Mouse (Mus musculus): ENCODE results near the gene Chrdl1.

Gene Chrdl1

GRCm38 (mm10) chrX:143393791-143394369 lies at the start of gene Chrdl1:
Gene Chrdl1 (minus strand): TSS chrX:143394262.
- no peak for DNase-seq (ENCODE audit: low read depth in 2 of 2, low spot score in 2 of 2)

- no peak for DNase-seq (ENCODE audit: low read depth in 2 of 2, low spot score in 2 of 2)
Observed at GRCm38 (mm10) chrX:143442638-143443037, 48.6 kb upstream of the Chrdl1 start.

GRCm38 (mm10) chrX:143404601-143405000 lies 10.5 kb upstream of the Chrdl1 start:
- DNase-seq (ENCODE audit: low read depth in 2 of 2, low spot score in 2 of 2) = no peak

- DNase-seq (ENCODE audit: low read depth in 2 of 2, low spot score in 2 of 2) = no peak
Observed at GRCm38 (mm10) chrX:143366256-143366959, 27.7 kb downstream of the Chrdl1 start.

- DNase-seq (ENCODE audit: low read depth in 2 of 2, low spot score in 2 of 2) = no peak
Observed at GRCm38 (mm10) chrX:143347227-143347626, 46.8 kb downstream of the Chrdl1 start.

GRCm38 (mm10) chrX:143346739-143347138 lies 47.3 kb downstream of the Chrdl1 start:
- no peak for DNase-seq (ENCODE audit: low read depth in 2 of 2, low spot score in 2 of 2)

GRCm38 (mm10) chrX:143344509-143345495 lies 49.3 kb downstream of the Chrdl1 start:
- DNase-seq (ENCODE audit: low read depth in 2 of 2, low spot score in 2 of 2) = no peak

GRCm38 (mm10) chrX:143338156-143338555 lies 55.9 kb downstream of the Chrdl1 start:
- DNase-seq (ENCODE audit: low read depth in 2 of 2, low spot score in 2 of 2) = no peak

- DNase-seq (ENCODE audit: low read depth in 2 of 2, low spot score in 2 of 2) = no peak
Observed at GRCm38 (mm10) chrX:143337561-143337960, 56.5 kb downstream of the Chrdl1 start.

- DNase-seq (ENCODE audit: low read depth in 2 of 2, low spot score in 2 of 2) = no peak
Observed at GRCm38 (mm10) chrX:143336661-143337060, 57.4 kb downstream of the Chrdl1 start.

- DNase-seq (ENCODE audit: low read depth in 2 of 2, low spot score in 2 of 2) = no peak
Observed at GRCm38 (mm10) chrX:143335846-143336245, 58.2 kb downstream of the Chrdl1 start.

GRCm38 (mm10) chrX:143313166-143313565 lies 80.9 kb downstream of the Chrdl1 start:
- DNase-seq (ENCODE audit: low read depth in 2 of 2, low spot score in 2 of 2) = no peak

GRCm38 (mm10) chrX:143294726-143295125 lies 99.3 kb downstream of the Chrdl1 start:
- no peak for DNase-seq (ENCODE audit: low read depth in 2 of 2, low spot score in 2 of 2)

GRCm38 (mm10) chrX:143275202-143275601 lies 118.9 kb downstream of the Chrdl1 start:
- no peak for DNase-seq (ENCODE audit: low read depth in 2 of 2, low spot score in 2 of 2)

- DNase-seq (ENCODE audit: low read depth in 2 of 2, low spot score in 2 of 2) = no peak
Observed at GRCm38 (mm10) chrX:143250709-143251108, 143.4 kb downstream of the Chrdl1 start.

All from CD8-positive naive resting alpha-beta T cell, adult 2 months (primary cell).